Mouse (Mus musculus) bone marrow, adult 2 months (tissue): ENCODE data around the gene Capn5. TPM values are rescaled to one million over a fixed set of nuclear protein-coding genes. Genes with fewer than 3 reads are reported as not detected.

Source experiments
- H3K27ac ChIP-seq: fragments of 200-500 bp; 2 replicates; pipeline ENCODE4 v1.5.1; 2012; ENCODE audit warnings: low read depth, mild to moderate bottlenecking, control low read depth, inconsistent platforms, low read length; ENCODE audit not compliant: control insufficient read depth, poor library complexity, insufficient read depth
- H3K4me1 ChIP-seq: fragments of 200-500 bp; 2 replicates; pipeline ENCODE4 v1.6.1; 2011; ENCODE audit warnings: low read length; ENCODE audit not compliant: control insufficient read depth, insufficient read depth
- H3K4me3 ChIP-seq: fragments of 200-500 bp; replicated peaks from 2 replicates; pipeline ENCODE3; 2011; ENCODE audit warnings: mild to moderate bottlenecking, low read depth, low read length, control low read depth; ENCODE audit not compliant: control insufficient read depth
- CTCF ChIP-seq: fragments of 200-500 bp; IDR thresholded peaks from 2 replicates; pipeline ENCODE4 v1.5.1; 2011; ENCODE audit warnings: low read length, control low read depth; ENCODE audit not compliant: control insufficient read depth, insufficient read depth
- POLR2A ChIP-seq: fragments of 200-500 bp; IDR thresholded peaks from 2 replicates; pipeline ENCODE4 v1.6.1; 2011; ENCODE audit warnings: low read depth, mild to moderate bottlenecking, control low read depth, low read length, borderline replicate concordance; ENCODE audit not compliant: control insufficient read depth
- WGBS: fragments of 180-500 bp; shearing (Covaris S2); methylation state at CpG from one replicate; pipeline ENCODE4 v1.1.7; 2018; 5-methylcytosine and 5-hydroxymethylcytosine counted together
- polyA plus RNA-seq: library from polyadenylated mRNA; stranded (reverse); fragments of >200 nt; gene quantifications from 2 replicates; pipeline ENCODE4 v1.2.4, GENCODE M21; 2011; ENCODE audit warnings: low replicate concordance; ENCODE audit not compliant: missing spikeins, insufficient read depth, insufficient read length

Gene Capn5
- polyA plus RNA-seq, 1 experiment: 17.2 TPM

GRCm38 (mm10) chr7:98119179-98119960, 58.7 kb downstream of the Capn5 start, which contains the start of gene Myo7a:
Myo7a (minus strand) TSS chr7:98119524.
- WGBS: 55% methylated on average over 9 of the region's 9 CpGs
- no peak for TF ChIP-seq CTCF
- no peak for TF ChIP-seq POLR2A
- no peak within 1 kb of the TSS for H3K27ac ChIP-seq
- peak within 1 kb of the TSS; percentile 24 for H3K4me3 ChIP-seq
- no peaks in the 10 kb centered on the region; the same call in 1 of the 2 replicates for H3K4me1 ChIP-seq

- TF ChIP-seq POLR2A (no peak), CTCF (no peak)
- 31% methylated on average over 11 of the region's 11 CpGs for WGBS
- no peaks in the 10 kb centered on the region; the same call in 1 of the 2 replicates for H3K4me1 ChIP-seq
- H3K4me3 ChIP-seq: no peak overlapping the region
- no peak overlapping the region for H3K27ac ChIP-seq
These were observed 60.9 kb downstream of the Capn5 start for GRCm38 (mm10) chr7:98117012-98117660.

GRCm38 (mm10) chr7:98114656-98115055, 63.4 kb downstream of the Capn5 start:
- no peak for TF ChIP-seq POLR2A
- no peak for TF ChIP-seq CTCF
- no peak overlapping the region for H3K4me3 ChIP-seq
- WGBS: 71% methylated on average over 6 of the region's 6 CpGs
- no peaks in the 10 kb centered on the region for H3K4me1 ChIP-seq
- no peak overlapping the region for H3K27ac ChIP-seq

DNA sequence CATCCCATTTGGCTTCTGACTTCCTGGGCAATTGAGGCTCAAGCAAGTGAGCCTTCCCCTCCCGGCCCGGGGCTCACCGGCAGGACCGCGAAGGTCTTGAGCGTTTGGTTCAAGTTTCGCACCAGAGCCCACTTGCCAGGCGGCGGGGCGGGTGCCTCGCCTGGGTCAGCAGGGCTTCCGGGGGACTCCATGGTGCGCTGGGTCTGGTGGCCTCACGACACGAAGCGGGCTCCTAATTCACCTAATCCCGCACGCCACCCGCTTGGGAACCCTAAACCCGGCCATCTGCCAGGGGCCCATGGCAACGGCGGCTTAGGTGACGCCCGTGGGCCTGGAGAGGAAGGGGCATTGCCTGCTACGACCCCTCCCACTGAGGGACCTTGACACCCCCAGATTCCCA, 66.8 kb downstream of the Capn5 start:
- Histone ChIP-seq H3K27ac (no peak overlapping the region), H3K4me3 (no peak overlapping the region), H3K4me1 (no peaks in the 10 kb centered on the region)
- no peak for TF ChIP-seq POLR2A
- 16% methylated on average over 25 of the region's 25 CpGs for WGBS

DNA sequence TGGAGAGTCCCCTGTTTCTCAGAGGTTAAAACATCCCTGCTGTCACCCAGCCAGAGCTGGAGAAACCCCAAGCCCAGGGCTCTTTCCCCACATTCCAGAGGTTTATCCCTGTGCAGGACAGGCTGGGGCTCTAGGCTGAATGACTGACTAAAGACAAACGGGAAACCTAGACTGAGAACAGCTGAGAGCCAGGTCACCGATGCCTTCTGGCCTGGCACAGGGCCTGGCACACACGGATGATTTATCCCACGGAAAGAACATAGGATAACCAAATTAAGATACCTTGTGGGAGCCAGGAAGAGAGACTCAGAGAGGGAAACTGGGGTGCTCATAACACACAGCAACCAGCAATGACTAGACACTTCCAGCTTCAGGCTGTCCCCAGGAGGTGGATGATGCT, 68.3 kb downstream of the Capn5 start:
- Histone ChIP-seq H3K27ac (no peak overlapping the region), H3K4me1 (no peaks in the 10 kb centered on the region), H3K4me3 (no peak overlapping the region)
- TF ChIP-seq POLR2A (no peak), CTCF (no peak)
- 76% methylated on average over 4 of the region's 4 CpGs for WGBS

- Histone ChIP-seq H3K4me3 (no peak overlapping the region), H3K27ac (no peak overlapping the region), H3K4me1 (no peaks in the 10 kb centered on the region)
- WGBS: 63% methylated on average over 16 of the region's 16 CpGs
- TF ChIP-seq POLR2A: no peak
- TF ChIP-seq CTCF: no peak
These were observed 69.2 kb downstream of the Capn5 start for GRCm38 (mm10) chr7:98108636-98109430.

DNA sequence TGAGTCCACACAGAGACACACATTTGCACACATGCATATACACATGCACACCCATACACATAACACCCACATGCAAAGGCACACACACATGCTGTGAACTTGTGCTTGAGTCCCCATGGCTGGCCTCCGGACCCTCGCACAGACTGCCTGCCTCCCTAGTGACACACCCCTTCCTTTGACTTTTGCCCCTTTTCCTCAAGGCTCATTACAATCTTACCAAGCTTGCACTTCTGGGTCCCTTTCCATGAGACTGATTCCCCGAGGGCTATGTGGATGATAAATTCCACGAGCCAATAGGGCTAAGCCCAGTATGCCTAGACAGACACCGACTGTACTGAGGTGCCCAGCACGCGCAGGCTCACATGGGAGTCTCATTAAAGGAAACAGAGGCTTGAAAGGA, 71.8 kb downstream of the Capn5 start:
- WGBS: 77% methylated on average over 7 of the region's 7 CpGs
- TF ChIP-seq CTCF (no peak), POLR2A (no peak)
- H3K4me3 ChIP-seq: no peak overlapping the region
- H3K27ac ChIP-seq: no peak overlapping the region
- no peaks in the 10 kb centered on the region for H3K4me1 ChIP-seq
